Mouse (Mus musculus): ENCODE data around the gene Zc3h4. TPM values are rescaled to one million over a fixed set of nuclear protein-coding genes. Genes with fewer than 3 reads are reported as not detected.

Gene Zc3h4
- total and polyA plus RNA-seq, 3 experiments = 17.8 to 32.4 (median 27.7) TPM

GRCm38 (mm10) chr7:16473847-16474246, 73.1 kb downstream of the Zc3h4 start:
- H3K4me1 ChIP-seq (ENCODE audit: control insufficient read depth, insufficient read depth, low read length) = no peaks in the 10 kb centered on the region
- peaks cover 15% of the 10 kb centered on the region for H3K27me3 ChIP-seq (ENCODE audit: control insufficient read depth, insufficient read depth, low read length)
- no peaks in the 10 kb centered on the region for H3K79me2 ChIP-seq (replicated peaks; ENCODE audit: control insufficient read depth, insufficient read depth, low read length)
- 78% methylated on average over 8 of the region's 8 CpGs for WGBS
- H3K27ac ChIP-seq = no peak overlapping the region
- TF ChIP-seq CTCF (IDR thresholded peaks at IDR 0.05) = no peak
- TF ChIP-seq EP300 (IDR thresholded peaks at IDR 0.05; ENCODE audit: insufficient read depth, low read depth, low read length) = no peak
- no peak for TF ChIP-seq POLR2A (IDR thresholded peaks at IDR 0.05; ENCODE audit: insufficient read depth, low read depth, low read length)
- intact Hi-C loops (cut with DNase I) = no loop called here
- no peak overlapping the region for H3K4me3 ChIP-seq
- no peak for DNase-seq
- H3K9ac ChIP-seq (ENCODE audit: low read depth, low read length) = no peak overlapping the region
- no peaks in the 10 kb centered on the region for H3K36me3 ChIP-seq (ENCODE audit: control insufficient read depth, insufficient read depth, low read length)

- intact Hi-C loops (cut with DNase I) = no loop called here
- 6% methylated on average over 33 of the region's 33 CpGs for WGBS
- no peak overlapping the region for H3K4me3 ChIP-seq
These were observed 73.7 kb downstream of the Zc3h4 start for GRCm38 (mm10) chr7:16474445-16474844.

GRCm38 (mm10) chr7:16475321-16475720, 74.6 kb downstream of the Zc3h4 start:
- intact Hi-C loops (cut with DNase I) = no loop called here
- no peak for TF ChIP-seq CTCF (IDR thresholded peaks at IDR 0.05)
- TF ChIP-seq POLR2A (IDR thresholded peaks at IDR 0.05; ENCODE audit: insufficient read depth, low read depth, low read length) = no peak
- no peak for TF ChIP-seq EP300 (IDR thresholded peaks at IDR 0.05; ENCODE audit: insufficient read depth, low read depth, low read length)
- Histone ChIP-seq H3K36me3 (ENCODE audit: control insufficient read depth, insufficient read depth, low read length) (no peaks in the 10 kb centered on the region), H3K27ac (no peak overlapping the region), H3K9ac (ENCODE audit: low read depth, low read length) (no peak overlapping the region), H3K4me1 (ENCODE audit: control insufficient read depth, insufficient read depth, low read length) (no peaks in the 10 kb centered on the region), H3K4me3 (no peak overlapping the region), H3K79me2 (replicated peaks; ENCODE audit: control insufficient read depth, insufficient read depth, low read length) (no peaks in the 10 kb centered on the region), H3K27me3 (ENCODE audit: control insufficient read depth, insufficient read depth, low read length) (peaks cover 15% of the 10 kb centered on the region)
- 4% methylated on average over 23 of the region's 23 CpGs for WGBS
- no peak for DNase-seq

More at GRCm38 (mm10) chr7:16474445-16474844, 73.7 kb downstream of the Zc3h4 start:
- no peak for TF ChIP-seq POLR2A (IDR thresholded peaks at IDR 0.05; ENCODE audit: insufficient read depth, low read depth, low read length)
- no peak for TF ChIP-seq EP300 (IDR thresholded peaks at IDR 0.05; ENCODE audit: insufficient read depth, low read depth, low read length)
- TF ChIP-seq CTCF (IDR thresholded peaks at IDR 0.05) = no peak
- no peak for DNase-seq
- no peak overlapping the region for H3K9ac ChIP-seq (ENCODE audit: low read depth, low read length)
- H3K27me3 ChIP-seq (ENCODE audit: control insufficient read depth, insufficient read depth, low read length) = peaks cover 15% of the 10 kb centered on the region
- H3K4me1 ChIP-seq (ENCODE audit: control insufficient read depth, insufficient read depth, low read length) = no peaks in the 10 kb centered on the region
- no peaks in the 10 kb centered on the region for H3K79me2 ChIP-seq (replicated peaks; ENCODE audit: control insufficient read depth, insufficient read depth, low read length)
- no peaks in the 10 kb centered on the region for H3K36me3 ChIP-seq (ENCODE audit: control insufficient read depth, insufficient read depth, low read length)
- H3K27ac ChIP-seq = no peak overlapping the region

GRCm38 (mm10) chr7:16475764-16476599, 75.3 kb downstream of the Zc3h4 start:
- Histone ChIP-seq H3K4me1 (ENCODE audit: control insufficient read depth, insufficient read depth, low read length) (no peaks in the 10 kb centered on the region), H3K79me2 (replicated peaks; ENCODE audit: control insufficient read depth, insufficient read depth, low read length) (no peaks in the 10 kb centered on the region), H3K27ac (no peak overlapping the region), H3K4me3 (no peak overlapping the region), H3K36me3 (ENCODE audit: control insufficient read depth, insufficient read depth, low read length) (no peaks in the 10 kb centered on the region), H3K27me3 (ENCODE audit: control insufficient read depth, insufficient read depth, low read length) (peaks cover 15% of the 10 kb centered on the region), H3K9ac (ENCODE audit: low read depth, low read length) (no peak overlapping the region)
- 3% methylated on average over 28 of the region's 59 CpGs for WGBS
- DNase-seq = no peak
- TF ChIP-seq POLR2A (IDR thresholded peaks at IDR 0.05; ENCODE audit: insufficient read depth, low read depth, low read length) = no peak
- no peak for TF ChIP-seq EP300 (IDR thresholded peaks at IDR 0.05; ENCODE audit: insufficient read depth, low read depth, low read length)
- no peak for TF ChIP-seq CTCF (IDR thresholded peaks at IDR 0.05)
- intact Hi-C loops (cut with DNase I) = no loop called here

- TF ChIP-seq CTCF (IDR thresholded peaks at IDR 0.05) (no peak), POLR2A (IDR thresholded peaks at IDR 0.05; ENCODE audit: insufficient read depth, low read depth, low read length) (no peak), EP300 (IDR thresholded peaks at IDR 0.05; ENCODE audit: insufficient read depth, low read depth, low read length) (no peak)
- peaks cover 15% of the 10 kb centered on the region for H3K27me3 ChIP-seq (ENCODE audit: control insufficient read depth, insufficient read depth, low read length)
- WGBS = 2% methylated on average over 34 of the region's 34 CpGs
These were observed 75.9 kb downstream of the Zc3h4 start for GRCm38 (mm10) chr7:16476600-16476989.

GRCm38 (mm10) chr7:16477628-16478027, 76.9 kb downstream of the Zc3h4 start, which contains the start of gene Npas1:
Gene Npas1 (minus strand): TSS chr7:16477728.
- no peak for TF ChIP-seq EP300 (IDR thresholded peaks at IDR 0.05; ENCODE audit: insufficient read depth, low read depth, low read length)
- no peak for TF ChIP-seq CTCF (IDR thresholded peaks at IDR 0.05)
- TF ChIP-seq POLR2A (IDR thresholded peaks at IDR 0.05; ENCODE audit: insufficient read depth, low read depth, low read length) = no peak
- WGBS = 89% methylated on average over 8 of the region's 8 CpGs
- no peaks in the 10 kb centered on the region for H3K4me1 ChIP-seq (ENCODE audit: control insufficient read depth, insufficient read depth, low read length)
- H3K27ac ChIP-seq = no peak within 1 kb of the TSS
- peaks cover 15% of the 10 kb centered on the region for H3K27me3 ChIP-seq (ENCODE audit: control insufficient read depth, insufficient read depth, low read length)
- intact Hi-C loops (cut with DNase I) = no loop called here
- H3K4me3 ChIP-seq = no peak within 1 kb of the TSS
- no peaks in the 10 kb centered on the region for H3K36me3 ChIP-seq (ENCODE audit: control insufficient read depth, insufficient read depth, low read length)
- H3K9ac ChIP-seq (ENCODE audit: low read depth, low read length) = no peak within 1 kb of the TSS
- no peak for DNase-seq
- H3K79me2 ChIP-seq (replicated peaks; ENCODE audit: control insufficient read depth, insufficient read depth, low read length) = no peaks in the 10 kb centered on the region

More at GRCm38 (mm10) chr7:16476600-16476989, 75.9 kb downstream of the Zc3h4 start:
- H3K27ac ChIP-seq = no peak overlapping the region
- intact Hi-C loops (cut with DNase I) = no loop called here
- no peaks in the 10 kb centered on the region for H3K4me1 ChIP-seq (ENCODE audit: control insufficient read depth, insufficient read depth, low read length)
- H3K4me3 ChIP-seq = no peak overlapping the region
- H3K9ac ChIP-seq (ENCODE audit: low read depth, low read length) = no peak overlapping the region
- H3K79me2 ChIP-seq (replicated peaks; ENCODE audit: control insufficient read depth, insufficient read depth, low read length) = no peaks in the 10 kb centered on the region
- DNase-seq = no peak
- H3K36me3 ChIP-seq (ENCODE audit: control insufficient read depth, insufficient read depth, low read length) = no peaks in the 10 kb centered on the region

Other genes starting within 250 kb of the Zc3h4 start
- gene Meis3, start 225.8 kb upstream of the Zc3h4 start, total RNA-seq (2021) = 1 to 10 TPM; 4.3 to 4.6 TPM
- gene Meis3, start 225.8 kb upstream of the Zc3h4 start, polyA plus RNA-seq (2012; rRNA removed) = 7.4 and 8.7 TPM in 2 replicates
- 1 to 10 TPM; 6.1 to 8.9 TPM for gene Dhx34, start 178.9 kb upstream of the Zc3h4 start, total RNA-seq (2021)
- 13.2 and 15.8 TPM in 2 replicates for gene Dhx34, start 178.9 kb upstream of the Zc3h4 start, polyA plus RNA-seq (2012; rRNA removed)
- 1 to 10 TPM; 1.4 to 1.6 TPM for gene C5ar2, start 156.8 kb upstream of the Zc3h4 start, total RNA-seq (2021)
- 1.1 and 1.3 TPM in 2 replicates for gene C5ar2, start 156.8 kb upstream of the Zc3h4 start, polyA plus RNA-seq (2012; rRNA removed)
- 1 to 10 TPM; 7.9 to 8.1 TPM for gene C5ar1, start 141.4 kb upstream of the Zc3h4 start, total RNA-seq (2021)
- 10.0 TPM in 2 replicates for gene C5ar1, start 141.4 kb upstream of the Zc3h4 start, polyA plus RNA-seq (2012; rRNA removed)
- 10 to 100 TPM; 15.4 to 17.4 TPM for gene Inafm1, start 127.3 kb upstream of the Zc3h4 start, total RNA-seq (2021)
- gene Inafm1, start 127.3 kb upstream of the Zc3h4 start, polyA plus RNA-seq (2012; rRNA removed) = 12.8 and 16.3 TPM in 2 replicates
- 10 to 100 TPM; 33.1 to 46.7 TPM for gene Ccdc9, start 114.1 kb upstream of the Zc3h4 start, total RNA-seq (2021)
- 21.8 and 22.1 TPM in 2 replicates for gene Ccdc9, start 114.1 kb upstream of the Zc3h4 start, polyA plus RNA-seq (2012; rRNA removed)
- 1 to 10 TPM; 2.1 to 3.2 TPM for gene Bbc3, start 92.5 kb upstream of the Zc3h4 start, total RNA-seq (2021)
- 2.4 and 3.3 TPM in 2 replicates for gene Bbc3, start 92.5 kb upstream of the Zc3h4 start, polyA plus RNA-seq (2012; rRNA removed)
- gene Sae1, start 13.1 kb upstream of the Zc3h4 start, total RNA-seq (2021) = 10 to 100 TPM; 33.0 to 36.1 TPM
- 23.4 and 45.3 TPM in 2 replicates for gene Sae1, start 13.1 kb upstream of the Zc3h4 start, polyA plus RNA-seq (2012; rRNA removed)
- gene Tmem160, start 51.9 kb downstream of the Zc3h4 start, total RNA-seq (2021) = 10 to 100 TPM; 82.9 to 88.2 TPM
- gene Tmem160, start 51.9 kb downstream of the Zc3h4 start, polyA plus RNA-seq (2012; rRNA removed) = 109 and 140 TPM in 2 replicates
- gene Npas1, start 76.8 kb downstream of the Zc3h4 start, total RNA-seq (2021) = not detected
- gene Npas1, start 76.8 kb downstream of the Zc3h4 start, polyA plus RNA-seq (2012; rRNA removed) = not detected in 2 replicates
- gene Arhgap35, start 214.1 kb downstream of the Zc3h4 start, total RNA-seq (2021) = 10 to 100 TPM; 32.5 to 33.8 TPM
- gene Arhgap35, start 214.1 kb downstream of the Zc3h4 start, polyA plus RNA-seq (2012; rRNA removed) = 15.6 and 22.9 TPM in 2 replicates